Mouse (Mus musculus) yolk sac, embryonic 10.5 days (tissue): ENCODE results near the gene Armcx1.
"Not testable (repeated sequence)": the region's sequence is repeated elsewhere in the genome, so short reads cannot be mapped to it uniquely, and the experiment has no call there.

ENCODE experiments used
- DNase-seq: peaks from one replicate; pipeline ENCODE4 v3.0.0-alpha.2; 2017; ENCODE audit warnings: low spot score

The Armcx1 gene

DNA sequence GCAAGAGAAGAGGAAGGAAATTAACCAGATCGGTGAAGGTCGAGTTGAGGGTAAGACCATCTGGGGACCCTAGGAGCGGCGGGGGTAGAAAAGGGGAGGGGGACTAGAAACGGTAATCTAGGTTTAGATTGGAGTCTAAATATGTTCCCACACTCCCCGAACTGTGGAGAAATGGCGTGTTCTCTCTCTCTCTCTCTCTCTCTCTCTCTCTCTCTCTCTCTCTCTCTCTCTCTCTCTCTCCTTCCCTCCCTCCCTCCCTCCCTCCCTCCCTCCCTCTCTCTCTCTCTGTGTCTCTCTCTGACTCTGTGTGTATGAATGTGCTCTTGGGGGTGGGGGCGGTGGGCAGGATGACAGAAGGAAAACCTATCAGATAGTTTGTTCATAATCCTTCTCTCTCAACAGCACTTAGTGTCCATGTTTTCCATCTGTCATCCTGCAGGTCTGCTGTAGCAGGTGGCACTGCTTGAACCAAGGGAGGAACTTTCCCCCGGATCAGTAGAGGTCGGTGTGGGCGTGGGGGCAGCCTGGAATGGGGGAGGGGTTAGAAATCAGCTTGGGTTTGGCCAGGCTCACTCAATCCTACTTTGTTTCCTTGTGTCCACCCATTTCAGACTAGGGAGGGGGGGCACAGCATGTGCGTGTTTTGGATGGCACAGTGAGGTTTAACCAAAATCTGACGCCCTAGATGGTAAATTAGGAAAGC is 39.7 kb downstream of the Armcx1 start:
- DNase-seq, result no peak

DNA sequence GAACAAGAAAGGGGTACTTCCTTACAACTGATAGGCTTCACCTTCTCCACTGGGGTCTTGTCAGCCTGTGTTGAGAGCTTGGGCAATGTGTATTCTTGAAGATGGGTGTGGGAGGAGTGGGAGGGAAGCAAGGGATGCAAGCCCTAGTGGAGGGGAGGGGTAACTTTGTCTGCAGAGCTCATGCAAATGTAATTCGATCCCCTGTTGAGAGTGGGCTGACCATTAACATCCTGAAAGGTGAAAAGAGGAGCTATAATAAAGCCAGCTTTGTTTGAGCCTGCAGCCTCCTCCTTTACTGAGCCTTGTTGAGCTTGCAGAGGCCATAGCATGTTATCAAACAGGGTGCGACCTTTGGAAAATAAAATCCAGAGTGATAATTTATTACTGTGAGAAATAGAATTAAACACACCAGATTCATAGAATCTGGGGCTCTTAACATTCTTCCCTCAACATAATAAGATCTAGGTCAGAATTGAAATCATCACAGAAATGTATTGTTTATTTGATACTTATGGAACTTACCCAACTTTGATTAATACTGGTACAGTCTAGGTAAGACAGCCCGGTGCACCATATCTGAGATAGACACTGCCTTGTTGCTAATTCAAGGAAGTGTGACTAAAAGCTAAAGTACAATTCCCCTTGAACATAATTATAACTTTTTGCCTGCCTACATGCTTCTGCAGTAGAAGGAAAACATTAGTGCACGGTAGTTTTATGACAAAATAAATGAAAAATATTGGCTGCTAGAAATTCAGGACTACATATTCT is 45.9 kb downstream of the Armcx1 start:
- DNase-seq, result not testable (repeated sequence)
